Mouse (Mus musculus): ENCODE results near the gene Slc22a19. TPM values are rescaled to one million over a fixed set of nuclear protein-coding genes. Genes with fewer than 3 reads are reported as not detected.

Slc22a19 gene
- polyA plus RNA-seq (2012; ENCODE audit: low replicate concordance): not detected in 2 replicates

GRCm38 (mm10) chr19:7711148-7711547 lies at the start of gene Slc22a19:
Slc22a19 (minus strand) TSS chr19:7711310.

Other genes with a start within 250 kb of the Slc22a19 start
- 32.2 and 45.0 TPM in 2 replicates for gene Rtn3, start 228.0 kb downstream of the Slc22a19 start, polyA plus RNA-seq (2012; ENCODE audit: low replicate concordance)
- 4.4 and 10.5 TPM in 2 replicates for gene Atl3, start 217.3 kb downstream of the Slc22a19 start, polyA plus RNA-seq (2012; ENCODE audit: low replicate concordance)
- gene Pla2g16, start 153.9 kb downstream of the Slc22a19 start, polyA plus RNA-seq (2012; ENCODE audit: low replicate concordance): 5.4 and 8.6 TPM in 2 replicates
- not detected in 2 replicates for gene Lgals12, start 104.1 kb downstream of the Slc22a19 start, polyA plus RNA-seq (2012; ENCODE audit: low replicate concordance)
- gene Hrasls5, start 98.8 kb downstream of the Slc22a19 start, polyA plus RNA-seq (2012; ENCODE audit: low replicate concordance): not detected in 2 replicates
- not detected in 2 replicates for gene Slc22a26, start 91.4 kb upstream of the Slc22a19 start, polyA plus RNA-seq (2012; ENCODE audit: low replicate concordance)

Data from hematopoietic multipotent progenitor cell, adult 10-12 weeks (in vitro differentiated cells).